10 mouse cellular contexts compared by ENCODE assay signal in the genomic region with DNA sequence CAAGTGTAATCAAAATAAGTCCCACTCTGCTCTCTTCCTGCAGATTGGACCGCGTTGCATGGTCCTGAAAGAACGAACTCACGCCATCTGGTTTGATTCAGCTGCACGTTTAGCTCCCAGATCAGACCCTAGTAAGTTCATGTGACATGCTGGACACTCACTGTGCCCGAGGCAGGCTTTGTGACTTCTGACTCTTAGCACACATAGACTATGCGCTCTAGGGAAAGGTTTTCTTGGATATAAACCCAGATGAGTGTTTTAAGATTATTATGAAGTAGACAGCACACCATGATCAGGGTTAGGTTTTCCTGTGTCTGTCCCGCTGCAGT. TPM values are rescaled to one million over a fixed set of nuclear protein-coding genes. Genes with fewer than 3 reads are reported as not detected.
DNase-seq lines count a peak whose midpoint lies in the region; ATAC-seq and TF ChIP-seq lines count a peak whose summit lies in the region.
"Had no signal": no experiment of that assay in that cellular context is flagged by ENCODE, and none has a peak within 500 bp of the region (broad histone marks: within the 10 kb centered on the region; RNA-seq: fewer than 3 reads in every experiment).

No protein-coding gene starts in this region.

- 53% methylated on average over 8 of the region's 8 CpGs for WGBS in heart, embryonic 10.5 days
- WGBS in lung, embryonic 14.5 days = 8% methylated on average over 8 of the region's 8 CpGs
- WGBS in intestine, embryonic 15.5 days = 22% methylated on average over 8 of the region's 8 CpGs
- WGBS in small intestine, adult 2 months = 29% methylated on average over 8 of the region's 8 CpGs

- H3K4me2 ChIP-seq in lung, embryonic 14.5 days = peak overlapping the region; percentile 51
- H3K4me2 ChIP-seq in intestine, embryonic 15.5 days (replicated peaks) = peak overlapping the region; percentile 55

- no peaks in the 10 kb centered on the region for H3K27me3 ChIP-seq in heart, embryonic 10.5 days (ENCODE audit: insufficient read depth, poor library complexity, severe bottlenecking)
- no peaks in the 10 kb centered on the region for H3K27me3 ChIP-seq in lung, embryonic 14.5 days (ENCODE audit: insufficient read depth, low read length)
- H3K27me3 ChIP-seq in intestine, embryonic 15.5 days (replicated peaks) = no peaks in the 10 kb centered on the region
- H3K27me3 ChIP-seq in small intestine, adult 2 months (ENCODE audit: control insufficient read depth, insufficient read depth, low read length) = no peaks in the 10 kb centered on the region

- H3K36me3 ChIP-seq in heart, embryonic 10.5 days = no peaks in the 10 kb centered on the region
- no peaks in the 10 kb centered on the region for H3K36me3 ChIP-seq in lung, embryonic 14.5 days (ENCODE audit: insufficient read depth)
- no peaks in the 10 kb centered on the region for H3K36me3 ChIP-seq in intestine, embryonic 15.5 days
- H3K36me3 ChIP-seq in small intestine, adult 2 months (ENCODE audit: control insufficient read depth, insufficient read depth, low read length) = no peaks in the 10 kb centered on the region

- no peak for TF ChIP-seq POLR2A in small intestine, adult 2 months (IDR thresholded peaks at IDR 0.05; ENCODE audit: low read depth, low read length)

- 0 out of 2 replicates have a peak overlapping the region, but pooled peaks have one; percentile 2 for H3K9ac ChIP-seq in lung, embryonic 14.5 days
- peak overlapping the region; percentile 17; the same call in 1 of the 2 replicates for H3K9ac ChIP-seq in intestine, embryonic 15.5 days

- DNase-seq in heart, embryonic 10.5 days (ENCODE audit: low spot score) = no peak
- DNase-seq in heart, postnatal 14 days = no peak
- no peak for DNase-seq in lung, embryonic 14.5 days
- DNase-seq in lung, postnatal 10 days = no peak
- DNase-seq in urinary bladder, postnatal 4 days (ENCODE audit: low spot score in 2 of 2) = no peak
- DNase-seq in cerebellum, postnatal 4 days (ENCODE audit: low spot score in 2 of 2) = no peak

- H3K9me3 ChIP-seq in heart, embryonic 10.5 days = no peaks in the 10 kb centered on the region
- H3K9me3 ChIP-seq in lung, embryonic 14.5 days (ENCODE audit: low read depth, low read length) = no peaks in the 10 kb centered on the region
- no peaks in the 10 kb centered on the region for H3K9me3 ChIP-seq in intestine, embryonic 15.5 days

- peak overlapping the region; percentile 80 for H3K27ac ChIP-seq in heart, embryonic 10.5 days
- H3K27ac ChIP-seq in lung, embryonic 14.5 days (ENCODE audit: low read depth) = peak overlapping the region; percentile 87
- H3K27ac ChIP-seq in intestine, embryonic 15.5 days = peak overlapping the region; percentile 69
- no peak overlapping the region for H3K27ac ChIP-seq in small intestine, adult 2 months (ENCODE audit: insufficient read depth, low read depth, low read length)

- H3K4me1 ChIP-seq in heart, embryonic 10.5 days = peaks cover 24% of the 10 kb centered on the region
- peaks cover 21% of the 10 kb centered on the region for H3K4me1 ChIP-seq in lung, embryonic 14.5 days (ENCODE audit: insufficient read depth)
- H3K4me1 ChIP-seq in intestine, embryonic 15.5 days (replicated peaks) = peaks cover 15% of the 10 kb centered on the region; the same call in 1 of the 2 replicates
- peaks cover 2% of the 10 kb centered on the region; the same call in 1 of the 2 replicates for H3K4me1 ChIP-seq in small intestine, adult 2 months (ENCODE audit: control insufficient read depth, insufficient read depth, insufficient read length, low read length)

- intact Hi-C loops in heart, postnatal 14 days (cut with DNase I) = loop anchor here (5.0 to 10.0 kb wide), 2 partner anchors 74 to 138 kb away; partner anchors contain the start of gene Pxdc1

- no peak for TF ChIP-seq CTCF in lung, embryonic 14.5 days (IDR thresholded peaks at IDR 0.05; ENCODE audit: low read depth)
- no peak for TF ChIP-seq CTCF in small intestine, adult 2 months (IDR thresholded peaks at IDR 0.05; ENCODE audit: extremely low read depth, insufficient read length, insufficient replicate concordance, low read depth, low read length)

- peak overlapping the region; percentile 44 for H3K4me3 ChIP-seq in heart, embryonic 10.5 days
- H3K4me3 ChIP-seq in lung, embryonic 14.5 days (ENCODE audit: low read depth, low read length) = peak overlapping the region; percentile 10; the same call in 1 of the 2 replicates
- H3K4me3 ChIP-seq in intestine, embryonic 15.5 days (replicated peaks) = 0 out of 2 replicates have a peak overlapping the region, but pooled peaks have one; percentile 10
- peak overlapping the region; percentile 2; the same call in 1 of the 2 replicates for H3K4me3 ChIP-seq in small intestine, adult 2 months (ENCODE audit: low read depth, low read length)

- peak; percentile 73 for ATAC-seq in lung, embryonic 14.5 days (ENCODE audit: insufficient read depth)
- ATAC-seq in intestine, embryonic 15.5 days = peak; percentile 51

RNA-seq across cellular contexts. Expression of gene Fam50b, which starts 8.2 kb away (rescaled TPM):
- not detected in 2 replicates for polyA plus RNA-seq in heart, embryonic 10.5 days (2016; fragmentation: Nextera tagmentation; extraction: Ambion mirVana)
- total RNA-seq in heart, postnatal 14 days (2021) = not detected
- polyA plus RNA-seq in lung, embryonic 14.5 days (2014; fragmentation: Nextera tagmentation; extraction: Ambion mirVana) = 0.15 TPM in 1 of 2 replicates, not detected in the other
- polyA plus RNA-seq in intestine, embryonic 15.5 days (2015; fragmentation: Nextera tagmentation; extraction: Ambion mirVana) = not detected in 2 replicates
- not detected in 2 replicates for polyA plus RNA-seq in small intestine, adult 2 months (2012; rRNA removed)
- total RNA-seq: gastrocnemius, postnatal 14 days had no signal
- polyA plus RNA-seq: cortical plate, adult 2 months had no signal
